Mouse (Mus musculus): ENCODE data around the gene Zmat1.
"Not testable (repeated sequence)": the region's sequence is repeated elsewhere in the genome, so short reads cannot be mapped to it uniquely, and the experiment has no call there.

Zmat1 gene

DNA sequence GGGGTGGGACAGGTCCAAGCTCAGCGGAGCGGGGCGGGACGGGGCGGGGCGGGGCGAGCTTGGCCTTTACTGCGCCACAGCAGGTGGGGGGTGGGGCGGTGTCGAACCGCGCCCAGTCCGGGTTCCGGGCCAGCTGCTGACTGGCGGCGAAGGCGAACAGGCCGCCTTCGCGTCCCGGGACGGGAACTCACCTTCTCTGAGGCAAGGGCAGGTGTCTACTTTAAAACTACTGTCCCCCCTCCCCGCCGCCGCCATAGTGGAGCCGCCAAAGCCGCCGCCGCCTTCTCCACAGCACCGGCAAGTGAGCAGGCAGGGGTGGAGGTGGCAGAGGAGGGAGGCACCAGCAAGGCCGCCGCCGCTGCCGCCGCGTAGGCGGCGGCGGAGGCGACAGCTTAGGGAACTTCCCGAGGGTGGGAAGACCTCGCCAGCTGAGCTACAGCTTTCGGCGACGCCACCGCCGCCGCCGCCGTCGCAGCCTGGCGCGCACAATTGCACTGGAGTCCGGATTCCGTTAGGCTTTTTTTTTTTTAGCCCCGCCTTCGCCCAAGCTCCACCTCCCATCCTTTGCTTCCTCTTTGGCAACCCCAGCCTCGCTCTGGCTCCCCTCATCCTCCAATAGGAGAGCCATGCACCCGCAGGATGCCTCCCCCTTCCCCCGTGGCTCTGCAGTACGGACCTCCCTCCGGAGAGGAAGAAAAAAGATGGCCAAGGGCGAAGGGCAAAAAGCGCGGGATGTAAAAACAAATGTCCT lies at the start of gene Zmat1:
Zmat1 (minus strand) TSS at position 490 of the 751 bp plus-strand sequence.
- peak; percentile 79 for DNase-seq (ENCODE audit: low read depth)

DNA sequence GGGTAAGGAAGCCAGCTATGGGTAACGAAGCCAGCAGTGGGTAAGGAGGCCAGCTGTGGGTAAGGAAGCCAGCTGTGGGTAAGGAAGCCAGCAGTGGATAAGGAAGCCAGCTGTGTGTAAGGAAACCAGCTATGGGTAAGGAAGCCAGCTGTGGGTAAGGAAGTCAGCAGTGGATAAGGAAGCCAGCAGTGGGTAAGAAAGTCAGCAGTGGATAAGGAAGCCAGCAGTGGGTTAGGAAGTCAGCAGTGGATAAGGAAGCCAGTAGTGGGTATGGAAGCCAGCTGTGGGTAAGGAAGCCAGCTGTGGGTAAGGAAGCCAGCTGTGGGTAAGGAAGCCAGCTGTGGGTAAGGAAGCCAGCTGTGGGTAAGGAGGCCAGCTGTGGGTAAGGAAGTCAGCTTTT lies 44.9 kb upstream of the Zmat1 start:
- not testable (repeated sequence) for DNase-seq (ENCODE audit: low read depth)

- DNase-seq (ENCODE audit: low read depth): no peak
Observed at GRCm38 (mm10) chrX:135035962-135036375, 27.0 kb upstream of the Zmat1 start.

DNA sequence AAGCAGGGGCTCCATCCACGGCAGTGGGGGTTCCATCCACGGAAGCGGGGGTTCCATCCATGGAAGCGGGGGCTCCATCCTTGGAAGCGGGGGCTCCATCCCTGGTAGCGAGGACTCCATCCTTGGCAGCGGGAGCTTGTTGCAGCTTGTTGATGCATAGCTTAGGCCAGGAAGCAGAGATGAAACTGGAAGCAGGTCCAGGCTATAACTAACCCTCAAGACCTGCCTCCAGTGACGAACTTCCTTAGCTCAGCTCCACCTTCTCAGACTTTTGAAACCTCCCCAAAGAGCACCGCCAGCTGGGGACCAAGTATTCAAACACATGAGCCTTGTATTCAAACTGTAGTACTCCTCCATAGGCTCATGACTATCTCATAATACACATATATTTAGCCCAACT lies 16.1 kb upstream of the Zmat1 start:
- DNase-seq (ENCODE audit: low read depth): no peak

DNA sequence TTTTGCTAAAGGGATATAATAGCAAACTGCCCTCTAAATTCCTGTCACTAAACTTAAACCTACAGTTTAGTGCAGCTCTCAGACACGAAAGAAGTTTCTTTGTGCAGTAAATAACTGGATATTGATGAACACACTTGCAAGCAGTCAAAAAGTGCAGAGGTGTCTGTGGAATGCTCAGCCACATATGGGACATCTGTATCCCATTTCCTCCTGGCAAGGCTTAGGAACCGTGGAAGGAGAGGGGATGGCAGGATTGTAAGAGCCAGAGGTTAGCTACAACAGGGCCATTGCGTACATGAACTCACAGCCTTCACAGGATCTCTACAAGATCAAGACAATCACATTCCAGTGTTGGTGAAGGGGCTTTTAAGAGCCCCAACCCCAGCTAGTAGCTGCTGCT lies 2.4 kb upstream of the Zmat1 start:
- no peak for DNase-seq (ENCODE audit: low read depth)

DNA sequence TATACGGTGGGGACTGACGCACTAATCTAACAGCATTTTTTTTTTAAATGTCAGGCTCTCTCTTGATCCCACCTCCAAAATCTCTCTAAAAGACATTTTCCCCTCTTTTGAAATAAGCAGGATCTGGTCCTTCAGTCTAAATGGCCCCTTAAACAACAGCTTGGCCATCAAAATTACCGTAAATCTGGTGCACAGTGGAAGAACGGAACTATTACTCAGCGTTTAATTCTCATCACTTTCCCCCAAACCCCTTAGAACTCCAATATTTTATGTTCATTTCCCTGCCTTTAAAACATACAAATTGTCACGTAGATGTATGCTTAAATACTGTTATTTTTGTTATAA lies 434 bp upstream of the Zmat1 start:
- DNase-seq (ENCODE audit: low read depth): no peak

GRCm38 (mm10) chrX:135008021-135008420 lies 988 bp downstream of the Zmat1 start:
- DNase-seq (ENCODE audit: low read depth): peak; percentile 6

GRCm38 (mm10) chrX:134964546-134964945 lies 44.5 kb downstream of the Zmat1 start, which contains the start of gene Nxf2:
TSS of gene Nxf2 (minus strand) at chrX:134964754.
- no peak for DNase-seq (ENCODE audit: low read depth)

DNA sequence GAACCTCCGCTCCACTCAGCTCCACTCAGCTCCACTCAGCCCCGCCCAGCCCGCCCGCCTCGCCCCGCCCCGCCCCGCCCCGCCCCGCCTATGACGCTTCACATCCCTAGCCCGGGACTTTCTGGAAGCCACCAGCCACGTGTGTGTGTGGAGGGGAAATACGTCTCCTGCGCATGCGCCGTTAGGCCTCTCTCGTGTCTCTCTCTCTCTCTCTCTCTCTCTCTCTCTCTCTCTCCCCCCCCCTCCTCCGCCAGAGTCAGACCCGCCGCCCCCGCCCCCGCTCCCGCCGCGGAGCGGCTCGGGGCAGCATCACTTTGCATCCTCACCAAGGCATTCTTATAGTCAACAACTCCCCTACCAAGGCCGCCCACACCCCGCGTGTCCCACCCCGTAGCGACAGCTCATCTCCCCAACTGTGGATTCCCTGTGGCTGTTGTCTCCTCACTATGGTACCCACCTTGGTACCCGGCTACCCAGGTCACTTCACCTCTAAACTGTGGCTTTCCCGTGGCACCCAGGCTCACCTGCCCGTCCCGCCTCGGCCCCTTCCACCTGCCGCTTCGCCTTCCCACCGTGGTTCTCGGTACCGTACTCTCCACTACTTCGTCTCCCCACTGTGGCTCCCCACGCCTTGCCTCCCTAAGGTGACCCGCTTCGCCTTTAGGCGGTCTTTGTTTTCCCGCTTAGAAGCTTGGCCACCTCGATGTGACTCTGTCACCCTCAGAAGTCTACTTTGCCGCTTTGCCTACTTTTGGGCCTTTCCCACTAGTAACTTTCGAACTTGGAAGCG lies 45.5 kb downstream of the Zmat1 start:
- peak; percentile 39 for DNase-seq (ENCODE audit: low read depth)

DNA sequence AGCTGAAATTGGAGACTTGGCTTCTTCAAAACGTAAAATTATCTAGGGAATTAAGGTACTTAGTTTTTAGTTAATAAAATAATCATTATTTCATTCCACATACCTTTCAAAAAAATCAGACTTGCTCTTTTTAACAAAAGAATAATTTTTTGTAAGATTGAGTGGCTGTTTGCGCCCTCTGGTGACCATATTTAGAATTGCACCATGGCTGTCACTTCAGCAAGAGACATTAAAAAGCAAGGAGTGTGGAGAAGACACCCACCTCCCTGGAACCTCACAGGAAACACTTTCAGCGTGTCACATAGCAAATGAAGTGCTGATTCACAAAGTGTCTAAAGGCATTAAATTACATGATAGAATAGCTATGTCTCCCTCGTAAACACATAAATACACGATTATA lies 78.6 kb downstream of the Zmat1 start:
- DNase-seq (ENCODE audit: low read depth): no peak

- no peak for DNase-seq (ENCODE audit: low read depth)
Observed at GRCm38 (mm10) chrX:134929927-134930326, 79.1 kb downstream of the Zmat1 start.

DNA sequence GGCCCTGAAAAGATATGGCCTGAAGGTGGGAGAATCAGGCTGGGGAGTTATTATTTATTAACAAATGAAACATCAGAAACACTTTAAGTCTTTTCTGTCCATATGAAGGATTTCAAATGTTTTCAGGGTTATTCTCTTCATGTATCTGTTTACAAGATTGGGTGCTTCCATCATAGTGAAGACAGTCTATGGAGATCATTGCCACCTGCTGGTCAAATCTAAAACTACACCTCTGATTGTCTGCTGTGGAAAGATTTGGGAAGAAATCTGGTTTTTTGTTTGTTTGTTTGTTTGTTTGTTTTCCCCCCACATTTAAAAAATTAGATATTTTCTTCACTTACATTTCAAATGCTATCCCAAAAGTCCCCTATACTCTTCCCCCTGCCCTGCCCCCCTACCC lies 84.0 kb downstream of the Zmat1 start:
- peak; percentile 28 for DNase-seq (ENCODE audit: low read depth)

GRCm38 (mm10) chrX:134923675-134924424 lies 85.2 kb downstream of the Zmat1 start:
- DNase-seq (ENCODE audit: low read depth): no peak
